In the genomic region with DNA sequence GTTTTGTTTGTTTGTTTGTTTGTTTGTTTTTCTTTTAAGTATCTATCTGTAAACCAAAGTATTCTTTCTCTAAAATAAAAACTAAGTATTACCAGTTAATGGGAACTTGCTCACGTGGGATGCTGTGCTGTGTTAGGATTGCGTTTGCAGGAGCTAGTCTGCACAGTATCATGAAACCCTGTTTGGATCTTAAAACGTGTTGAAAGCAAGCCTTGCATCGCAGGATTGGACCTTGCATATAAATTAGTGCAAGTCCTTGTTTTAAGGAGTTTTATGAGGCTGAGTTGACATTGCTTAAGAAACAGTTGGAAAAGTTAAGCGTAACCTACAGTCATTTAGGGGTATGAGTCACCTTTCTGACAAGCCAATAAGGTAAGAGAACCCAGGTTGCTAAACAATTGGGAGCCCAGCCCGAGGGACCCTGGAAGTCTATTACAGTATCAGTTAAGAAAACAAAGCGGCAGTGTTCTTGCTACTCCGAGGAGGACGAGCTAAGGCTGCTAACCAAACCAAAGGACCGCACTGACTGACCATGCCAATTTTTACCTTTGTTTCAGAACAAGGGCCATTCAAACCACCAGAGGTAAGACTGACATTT, we compare ENCODE assay signal across 16 mouse cellular contexts.
DNase-seq lines count a peak whose midpoint lies in the region; ATAC-seq and TF ChIP-seq lines count a peak whose summit lies in the region.
"Had no signal": no experiment of that assay in that cellular context is flagged by ENCODE, and none has a peak within 500 bp of the region (broad histone marks: within the 10 kb centered on the region; RNA-seq: fewer than 3 reads in every experiment).

No protein-coding gene starts in this region.

- no peak for TF ChIP-seq POLR2A in small intestine, adult 2 months (IDR thresholded peaks at IDR 0.05; ENCODE audit: low read depth, low read length)

- H3K27me3 ChIP-seq in lung, embryonic 16.5 days (ENCODE audit: control insufficient read depth, insufficient read depth, low read depth, low read length): no peaks in the 10 kb centered on the region
- H3K27me3 ChIP-seq in kidney, embryonic 15.5 days: no peaks in the 10 kb centered on the region
- H3K27me3 ChIP-seq in small intestine, adult 2 months (ENCODE audit: control insufficient read depth, insufficient read depth, low read length): no peaks in the 10 kb centered on the region
- H3K27me3 ChIP-seq: heart, embryonic 12.5 days; hindbrain, embryonic 15.5 days had no signal

- H3K27ac ChIP-seq in lung, embryonic 16.5 days (ENCODE audit: low read length): peak overlapping the region; percentile 48; the same call in 1 of the 2 replicates
- peak overlapping the region; percentile 85 for H3K27ac ChIP-seq in kidney, embryonic 15.5 days
- H3K27ac ChIP-seq in small intestine, adult 2 months (ENCODE audit: insufficient read depth, low read depth, low read length): peak overlapping the region; percentile 27; the same call in 1 of the 2 replicates
- H3K27ac ChIP-seq: hindbrain, embryonic 15.5 days had no signal

- H3K4me2 ChIP-seq in lung, embryonic 16.5 days (ENCODE audit: low read depth, low read length): peak overlapping the region; percentile 36
- peak overlapping the region; percentile 50 for H3K4me2 ChIP-seq in kidney, embryonic 15.5 days
- H3K4me2 ChIP-seq: heart, embryonic 12.5 days; hindbrain, embryonic 15.5 days; liver, embryonic 11.5 days had no signal

- 49% methylated on average over 10 of the region's 10 CpGs for WGBS in lung, embryonic 16.5 days
- 48% methylated on average over 10 of the region's 10 CpGs for WGBS in kidney, embryonic 15.5 days
- WGBS in small intestine, adult 2 months: 26% methylated on average over 10 of the region's 10 CpGs

- TF ChIP-seq CTCF in small intestine, adult 2 months (IDR thresholded peaks at IDR 0.05; ENCODE audit: extremely low read depth, insufficient read length, insufficient replicate concordance, low read depth, low read length): no peak

- no peak overlapping the region; the same call in 1 of the 2 replicates for H3K4me3 ChIP-seq in lung, embryonic 16.5 days (ENCODE audit: low read length)
- H3K4me3 ChIP-seq in kidney, embryonic 15.5 days (replicated peaks): peak overlapping the region; percentile 38
- H3K4me3 ChIP-seq in small intestine, adult 2 months (ENCODE audit: low read depth, low read length): no peak overlapping the region
- H3K4me3 ChIP-seq: heart, embryonic 12.5 days; hindbrain, embryonic 15.5 days; myocyte had no signal

- no peaks in the 10 kb centered on the region for H3K36me3 ChIP-seq in lung, embryonic 16.5 days (ENCODE audit: control insufficient read depth, insufficient read depth, low read length)
- H3K36me3 ChIP-seq in kidney, embryonic 15.5 days: no peaks in the 10 kb centered on the region
- no peaks in the 10 kb centered on the region for H3K36me3 ChIP-seq in small intestine, adult 2 months (ENCODE audit: control insufficient read depth, insufficient read depth, low read length)
- H3K36me3 ChIP-seq: heart, embryonic 12.5 days; hindbrain, embryonic 15.5 days had no signal

- no peak overlapping the region for H3K9ac ChIP-seq in lung, embryonic 16.5 days (ENCODE audit: low read length)
- H3K9ac ChIP-seq in kidney, embryonic 15.5 days: peak overlapping the region; percentile 36; the same call in 1 of the 2 replicates
- H3K9ac ChIP-seq: heart, embryonic 12.5 days; hindbrain, embryonic 15.5 days had no signal

- H3K4me1 ChIP-seq in lung, embryonic 16.5 days (replicated peaks; ENCODE audit: control insufficient read depth, insufficient read depth, low read length): peaks cover 10% of the 10 kb centered on the region; the same call in 1 of the 2 replicates
- H3K4me1 ChIP-seq in kidney, embryonic 15.5 days: 0 out of 2 replicates have a peak, but pooled peaks cover 6% of the 10 kb centered on the region
- peaks cover 22% of the 10 kb centered on the region; the same call in 1 of the 2 replicates for H3K4me1 ChIP-seq in small intestine, adult 2 months (ENCODE audit: control insufficient read depth, insufficient read depth, insufficient read length, low read length)

- DNase-seq in lung, postnatal 25 days (ENCODE audit: low spot score): no peak
- DNase-seq in forelimb bud, embryonic 11.5 days (ENCODE audit: low read depth, low spot score): peak; percentile 17
- DNase-seq in liver: no peak
- DNase-seq in embryo, embryonic 10 days (ENCODE audit: low spot score): no peak
- DNase-seq in natural killer cell, adult 2 months (ENCODE audit: low spot score in 2 of 2): no peak
- DNase-seq: cerebellum, adult 11 months; gastrocnemius, postnatal 14 days; right cerebral cortex, postnatal 25 days had no signal

- H3K9me3 ChIP-seq in lung, embryonic 16.5 days (ENCODE audit: control insufficient read depth, low read length): no peaks in the 10 kb centered on the region
- H3K9me3 ChIP-seq in kidney, embryonic 15.5 days (replicated peaks): no peaks in the 10 kb centered on the region
- H3K9me3 ChIP-seq: heart, embryonic 12.5 days; hindbrain, embryonic 15.5 days had no signal

- peak; percentile 82 for ATAC-seq in lung, embryonic 16.5 days (ENCODE audit: low read depth)
- peak; percentile 77 for ATAC-seq in kidney, embryonic 15.5 days (replicated peaks; ENCODE audit: low FRiP score)
- ATAC-seq: forebrain, embryonic 14.5 days had no signal

Comparison
In these comparisons a context has a peak if more than half of its experiments do, and no peak if none do; other contexts are left out.
1. H3K27ac ChIP-seq: peak in every context shown above with its lines; median percentile 85 in kidney, embryonic 15.5 days; 48 in lung, embryonic 16.5 days; 27 in small intestine, adult 2 months.